Mouse (Mus musculus) cerebellum, adult (tissue): ENCODE data around the gene Zfp36l2.
"Not testable (repeated sequence)": the region's sequence is repeated elsewhere in the genome, so short reads cannot be mapped to it uniquely, and the experiment has no call there.

Source experiments
- ATAC-seq: cut with Nextera tagmentation; 2 replicates; pipeline ENCODE4 v1.9.2; 2017; ENCODE audit warnings: mild to moderate bottlenecking, moderate library complexity, mixed read lengths; ENCODE audit not compliant: insufficient number of reproducible peaks, low FRiP score, low TSS enrichment

The Zfp36l2 gene

DNA sequence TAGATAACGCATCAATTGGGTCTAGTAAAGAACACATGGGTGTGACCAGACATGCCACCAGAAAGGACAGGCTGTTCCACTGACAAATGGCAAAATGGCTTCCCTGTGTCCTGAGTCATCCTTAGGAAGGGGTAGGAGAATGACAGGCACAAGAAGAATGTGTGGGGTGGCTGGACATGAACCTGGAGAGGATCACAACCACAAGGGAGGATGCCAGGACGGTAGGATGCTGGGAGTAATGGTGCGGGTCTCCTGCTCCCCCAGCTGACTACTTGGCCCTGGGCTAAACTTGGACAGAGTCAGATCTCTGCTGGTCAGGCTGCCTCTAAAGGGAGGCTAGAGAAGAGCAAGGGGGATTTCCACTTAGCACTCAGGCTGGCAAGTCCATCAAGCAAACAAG, 8.1 kb upstream of the Zfp36l2 start:
- no peak for ATAC-seq

DNA sequence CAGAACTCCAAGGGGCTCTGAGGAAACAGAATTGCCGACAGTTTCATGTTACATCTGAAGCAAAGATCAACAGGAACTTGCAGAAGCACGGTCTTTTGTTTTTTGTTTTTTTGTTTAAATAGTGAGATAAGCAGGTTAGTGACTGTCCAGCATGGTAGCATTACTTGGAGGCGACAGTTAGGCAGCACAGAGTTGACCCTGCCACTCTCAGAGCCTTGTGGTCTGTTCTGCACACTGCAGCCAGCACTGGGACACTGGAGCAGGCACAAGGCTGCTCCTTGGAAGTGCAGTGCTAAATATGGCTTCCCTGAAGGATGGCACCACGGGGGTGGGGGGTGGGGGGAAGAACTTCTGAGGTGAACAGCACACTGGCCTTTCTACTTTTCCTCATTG, 7.3 kb upstream of the Zfp36l2 start:
- no peak for ATAC-seq

DNA sequence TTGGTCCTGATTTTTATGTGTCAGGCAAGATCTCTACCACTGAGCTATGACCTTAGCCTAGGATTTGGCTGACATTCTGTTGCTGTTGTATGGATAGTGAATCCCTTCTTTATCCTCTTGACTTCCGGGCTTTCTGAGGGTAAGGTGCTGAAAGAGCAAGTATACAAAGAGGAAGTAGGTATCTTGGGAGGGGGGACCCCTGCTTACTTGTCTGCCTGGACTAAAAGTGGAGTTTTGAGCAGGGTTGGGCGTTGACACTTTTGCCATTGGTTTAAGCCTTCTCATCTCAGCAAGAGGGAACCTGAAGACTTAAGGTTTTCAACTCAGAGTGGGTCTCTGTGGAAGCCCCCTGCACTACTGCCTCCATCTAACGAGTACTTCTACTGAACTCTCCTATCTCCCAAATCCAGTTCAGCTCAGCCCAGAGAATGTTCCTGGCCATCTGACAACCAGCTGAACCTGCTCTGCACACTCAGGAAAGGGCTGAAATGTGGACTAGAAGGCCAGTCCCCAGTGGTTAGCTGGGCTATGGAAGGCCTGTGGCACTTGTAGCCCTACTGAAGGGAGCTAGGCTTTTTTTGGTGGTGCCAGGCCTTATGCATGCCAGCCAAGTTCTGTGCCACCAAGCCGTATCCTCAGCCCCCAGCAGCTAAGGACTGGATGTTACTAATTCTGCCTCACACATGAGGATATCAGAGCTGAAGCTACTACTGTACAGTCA, 6.7 kb upstream of the Zfp36l2 start:
- no peak for ATAC-seq

DNA sequence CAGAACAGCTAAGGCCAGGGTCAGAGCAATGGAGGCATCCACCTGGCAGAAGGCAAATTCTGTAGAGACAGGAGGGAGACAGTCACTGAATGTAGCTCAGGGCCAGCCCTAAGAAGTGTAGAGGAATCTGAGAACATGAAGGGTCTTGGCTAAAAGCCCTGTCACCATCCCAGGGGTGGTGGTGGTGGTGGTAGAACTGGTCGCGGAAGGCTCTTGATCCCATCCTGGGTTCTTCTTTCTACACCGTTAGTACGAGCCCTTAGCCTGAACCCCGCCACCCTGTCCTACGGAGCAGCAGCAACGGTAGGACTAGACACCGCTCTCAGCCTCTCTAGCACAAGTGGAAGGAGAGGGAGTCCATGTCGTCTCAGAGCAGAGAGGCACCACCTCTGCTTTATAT, 5.7 kb upstream of the Zfp36l2 start:
- ATAC-seq: no peak

DNA sequence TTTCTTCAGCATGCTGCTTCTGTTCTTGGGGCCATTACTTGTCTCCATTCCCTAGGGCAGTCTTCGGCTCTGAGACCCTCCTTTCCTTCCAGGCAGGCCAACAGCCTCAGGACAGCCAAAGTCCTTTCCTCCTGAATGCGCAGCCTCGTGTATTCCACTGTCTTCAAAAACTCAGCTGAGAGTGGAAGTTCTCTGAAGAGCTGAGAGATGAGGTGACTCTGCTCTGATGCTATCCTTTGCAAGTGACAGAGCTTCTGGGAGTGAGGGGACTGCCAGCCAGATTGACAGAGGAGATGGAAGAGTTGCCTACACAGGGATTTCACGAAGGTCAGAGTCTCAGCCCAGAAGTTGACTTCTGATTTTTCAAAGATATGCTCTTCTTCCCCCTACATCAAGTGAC, 4.2 kb upstream of the Zfp36l2 start:
- no peak for ATAC-seq

DNA sequence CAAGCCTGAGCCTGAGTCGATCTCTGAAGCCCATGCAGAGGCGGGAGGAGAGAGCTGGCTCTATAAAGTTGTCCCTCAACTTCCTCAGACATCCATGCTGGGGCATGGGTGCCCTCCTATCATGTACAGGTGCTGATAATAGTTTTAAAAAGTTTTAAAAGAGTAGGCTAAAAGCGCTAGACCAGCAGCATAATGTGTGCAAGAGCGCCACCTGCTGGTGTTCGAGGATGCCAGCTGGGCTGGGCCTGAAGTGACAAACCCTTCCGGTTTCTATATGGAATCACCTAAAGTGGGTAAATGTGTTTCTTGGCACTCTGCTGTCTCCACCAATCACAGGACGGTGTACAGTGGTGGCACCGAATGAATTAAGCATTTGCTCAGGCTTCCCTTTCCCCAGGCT, 3.1 kb upstream of the Zfp36l2 start:
- no peak for ATAC-seq

DNA sequence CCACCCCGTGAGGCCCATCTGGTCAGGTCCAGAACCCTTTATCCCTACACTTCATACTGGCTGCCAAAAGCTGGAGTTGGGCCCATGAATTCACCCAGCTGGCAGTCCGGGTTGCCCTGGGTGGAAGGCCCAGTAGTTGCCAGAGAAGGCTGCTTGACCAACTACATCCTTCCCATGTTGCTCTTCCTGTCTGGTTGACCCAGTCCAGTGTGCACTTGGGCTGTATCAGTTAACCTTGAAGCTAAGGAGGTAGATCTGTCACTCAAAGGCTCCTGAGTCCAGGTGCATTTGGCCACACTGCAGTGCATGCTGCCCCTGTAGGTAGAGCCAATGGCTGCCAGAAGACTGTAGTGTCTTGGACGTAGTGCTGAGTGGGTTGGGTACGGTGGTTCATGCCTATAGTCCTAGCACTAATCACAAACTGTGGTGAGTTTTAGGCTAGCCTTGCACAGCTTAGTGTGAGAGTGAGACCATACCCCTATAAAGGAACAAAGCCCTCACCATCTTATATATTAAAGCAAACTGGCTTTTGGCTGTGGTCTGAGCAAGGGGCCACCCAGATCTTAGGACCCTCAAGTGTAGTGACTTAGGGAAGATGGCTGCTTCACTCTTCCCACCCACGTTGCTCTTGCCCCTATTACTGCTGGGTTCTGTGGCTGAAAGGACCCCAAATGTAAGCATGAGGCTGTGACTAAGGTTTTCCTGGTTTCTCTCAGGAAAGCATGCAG, 1.5 kb upstream of the Zfp36l2 start:
- ATAC-seq: no peak

DNA sequence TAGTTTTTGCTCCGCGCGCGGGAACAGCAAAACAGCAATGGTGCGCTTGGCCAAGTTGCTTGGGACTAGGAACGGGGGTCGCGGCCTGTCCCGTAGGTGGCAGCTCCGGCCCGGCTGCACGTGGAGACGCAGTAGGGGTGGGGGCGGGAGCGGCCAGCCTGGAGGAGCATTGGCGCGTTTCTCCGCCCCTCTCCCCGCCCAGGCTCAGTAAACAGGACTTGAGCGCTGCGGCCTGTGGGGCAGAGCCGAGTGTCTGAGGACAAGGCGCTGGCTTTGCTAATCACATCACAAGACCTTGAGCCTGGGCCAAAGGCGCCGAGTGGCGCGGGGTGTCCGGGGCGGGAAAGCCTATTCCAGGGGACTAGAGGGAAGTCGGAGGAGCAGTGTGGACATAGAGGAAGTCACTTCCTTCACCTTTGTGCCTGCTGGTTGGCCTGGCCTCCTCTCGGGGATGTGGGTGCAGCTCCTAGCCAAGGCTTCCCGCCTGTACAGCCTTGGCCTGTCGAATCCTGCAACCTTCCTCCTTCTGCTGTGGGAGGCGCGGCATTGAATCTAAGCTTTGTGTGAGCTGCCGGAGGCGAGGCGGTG, 721 bp upstream of the Zfp36l2 start:
- peak; percentile 38; the same call in 1 of the 2 replicates for ATAC-seq

DNA sequence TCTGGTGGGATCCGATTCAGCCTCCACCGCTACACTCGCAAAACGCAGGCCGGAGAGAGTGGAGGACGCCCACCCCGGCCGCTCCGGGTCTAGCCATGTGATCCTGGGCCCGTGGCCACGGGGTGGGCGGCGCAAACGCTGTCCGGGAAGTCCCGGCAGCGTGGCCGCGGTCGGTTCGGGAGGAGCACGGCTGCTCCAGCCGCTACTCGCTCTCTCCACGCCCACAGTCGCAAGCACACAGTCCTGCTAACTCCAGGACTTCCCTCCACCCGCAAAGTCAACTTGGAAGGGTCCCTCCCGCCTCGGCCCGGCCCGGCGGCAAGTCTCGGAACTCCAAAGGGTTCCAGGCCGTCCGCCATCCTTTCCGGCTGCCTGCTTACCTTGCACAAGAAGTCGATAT, 483 bp downstream of the Zfp36l2 start:
- not testable (repeated sequence) for ATAC-seq

DNA sequence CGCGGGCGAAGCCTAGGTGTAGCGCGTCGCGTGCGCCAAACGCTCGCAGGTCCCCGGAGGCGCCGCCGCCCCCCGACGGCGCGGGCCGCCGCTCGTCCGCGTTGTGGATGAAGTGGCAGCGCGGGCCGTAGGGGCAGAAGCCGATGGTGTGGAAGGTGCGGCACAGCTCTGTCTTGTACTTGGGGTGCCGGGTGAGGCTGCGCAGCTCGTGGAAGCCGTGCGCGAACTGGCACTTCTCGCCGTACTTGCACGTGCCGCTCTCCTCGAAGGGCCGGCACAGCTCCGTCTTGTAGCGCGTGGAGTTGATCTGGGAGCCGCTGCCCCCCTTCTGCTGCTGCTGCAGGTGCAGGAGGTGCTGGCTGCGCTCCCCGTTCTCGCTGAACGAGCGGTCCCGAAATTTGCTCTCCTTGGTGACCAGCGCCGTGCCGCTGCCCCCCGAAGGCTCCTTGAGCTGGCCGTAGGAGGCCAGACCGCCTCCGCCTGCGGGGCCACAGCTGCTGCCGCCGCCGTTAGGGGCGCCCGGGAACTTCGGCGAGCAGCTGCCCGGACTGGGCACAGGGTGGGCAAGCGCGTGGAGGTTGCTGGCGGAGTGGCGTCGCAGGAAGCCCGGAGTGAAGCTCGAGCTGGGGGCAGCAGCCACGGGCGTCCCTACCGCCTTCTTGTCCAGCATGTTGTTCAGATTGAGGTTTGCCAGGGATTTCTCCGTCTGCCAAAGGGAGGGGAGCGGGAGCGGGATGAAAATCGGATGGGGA, 1.1 kb downstream of the Zfp36l2 start:
- ATAC-seq: no peak

DNA sequence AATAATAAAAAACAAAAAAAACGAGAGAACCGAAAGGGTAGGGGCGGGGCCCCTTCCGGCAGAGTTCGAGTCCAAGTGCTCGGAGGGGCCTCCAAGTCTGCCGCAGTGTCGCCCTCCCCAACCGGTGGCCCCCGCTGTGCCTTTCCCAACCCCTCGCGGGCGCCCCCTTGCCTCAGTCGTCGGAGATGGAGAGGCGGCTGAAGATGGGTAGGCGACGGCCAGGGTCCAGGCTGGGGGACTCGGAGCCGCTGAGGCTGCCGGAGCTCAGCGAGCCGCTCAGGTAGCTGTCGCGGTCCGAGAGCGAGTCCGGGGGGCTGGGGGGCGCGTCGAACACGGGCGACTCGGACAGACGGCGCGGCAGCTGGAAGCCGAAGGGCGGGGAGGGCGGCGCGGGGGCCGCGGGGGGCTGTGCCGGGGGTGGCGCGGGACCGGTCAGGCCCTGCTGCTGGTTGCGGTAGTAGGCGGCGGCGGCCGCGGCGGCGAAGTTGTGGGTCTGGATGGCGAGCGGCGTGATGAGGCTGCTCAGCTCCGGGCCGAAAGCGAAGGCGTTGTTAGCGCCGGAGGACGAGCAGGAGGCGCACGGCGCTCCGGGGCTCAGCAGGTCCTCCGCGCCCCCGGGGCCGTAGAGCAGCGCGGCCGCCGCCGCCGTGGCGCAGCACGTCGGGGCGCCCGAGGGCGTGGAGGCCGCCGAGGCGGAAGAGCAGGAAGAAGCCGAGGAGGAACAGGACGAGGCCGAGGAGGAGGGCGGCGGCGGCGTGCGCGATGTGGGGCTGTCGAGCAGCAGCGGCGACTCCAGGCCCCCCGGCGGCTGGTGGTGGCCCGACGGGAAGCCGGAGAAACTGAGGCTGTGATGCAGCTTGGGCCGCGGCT, 1.9 kb downstream of the Zfp36l2 start:
- ATAC-seq: no peak

DNA sequence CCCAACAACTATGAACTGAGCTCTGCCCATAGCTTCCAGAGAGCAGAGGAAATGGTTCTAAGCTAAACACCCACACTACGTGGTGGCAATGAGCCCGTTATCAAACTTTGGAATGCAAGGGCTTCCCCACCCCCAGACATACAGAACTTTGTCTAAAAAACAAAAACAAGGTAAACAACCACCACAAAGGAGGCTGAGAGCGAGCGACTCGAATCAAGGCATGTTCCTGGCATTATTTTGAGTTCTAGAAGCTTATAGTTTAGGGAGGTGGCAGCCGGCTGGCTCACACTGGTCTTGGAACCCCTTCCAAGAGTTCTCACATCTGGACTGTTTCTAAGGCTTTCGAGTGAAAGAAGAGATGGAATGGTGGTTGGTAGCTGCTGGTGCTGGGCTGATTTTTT, 2.7 kb downstream of the Zfp36l2 start:
- ATAC-seq: no peak

DNA sequence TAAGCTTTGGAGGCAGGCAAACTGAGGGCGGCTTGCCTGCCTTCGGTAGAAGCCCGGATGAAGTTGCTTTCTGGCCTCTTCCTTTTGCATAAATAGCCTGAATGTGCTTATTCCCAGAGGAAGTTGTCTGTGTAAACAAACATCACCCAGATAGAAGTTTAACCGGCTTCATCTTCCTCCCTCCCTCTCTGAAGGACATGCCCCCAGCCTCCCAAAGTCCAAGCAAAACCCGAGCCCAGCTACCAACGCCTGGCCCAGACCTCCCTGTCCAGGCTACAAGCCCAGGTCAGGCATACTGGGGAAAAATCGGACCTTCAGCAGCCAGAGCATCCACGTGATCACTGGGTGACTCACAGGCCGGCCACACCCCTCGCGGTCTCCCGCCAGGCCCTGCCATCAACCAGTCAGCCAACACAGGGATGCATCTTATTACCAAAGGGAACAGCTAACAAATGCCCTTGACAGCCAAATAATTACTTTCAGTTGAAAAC, 4.4 kb downstream of the Zfp36l2 start:
- ATAC-seq: no peak

DNA sequence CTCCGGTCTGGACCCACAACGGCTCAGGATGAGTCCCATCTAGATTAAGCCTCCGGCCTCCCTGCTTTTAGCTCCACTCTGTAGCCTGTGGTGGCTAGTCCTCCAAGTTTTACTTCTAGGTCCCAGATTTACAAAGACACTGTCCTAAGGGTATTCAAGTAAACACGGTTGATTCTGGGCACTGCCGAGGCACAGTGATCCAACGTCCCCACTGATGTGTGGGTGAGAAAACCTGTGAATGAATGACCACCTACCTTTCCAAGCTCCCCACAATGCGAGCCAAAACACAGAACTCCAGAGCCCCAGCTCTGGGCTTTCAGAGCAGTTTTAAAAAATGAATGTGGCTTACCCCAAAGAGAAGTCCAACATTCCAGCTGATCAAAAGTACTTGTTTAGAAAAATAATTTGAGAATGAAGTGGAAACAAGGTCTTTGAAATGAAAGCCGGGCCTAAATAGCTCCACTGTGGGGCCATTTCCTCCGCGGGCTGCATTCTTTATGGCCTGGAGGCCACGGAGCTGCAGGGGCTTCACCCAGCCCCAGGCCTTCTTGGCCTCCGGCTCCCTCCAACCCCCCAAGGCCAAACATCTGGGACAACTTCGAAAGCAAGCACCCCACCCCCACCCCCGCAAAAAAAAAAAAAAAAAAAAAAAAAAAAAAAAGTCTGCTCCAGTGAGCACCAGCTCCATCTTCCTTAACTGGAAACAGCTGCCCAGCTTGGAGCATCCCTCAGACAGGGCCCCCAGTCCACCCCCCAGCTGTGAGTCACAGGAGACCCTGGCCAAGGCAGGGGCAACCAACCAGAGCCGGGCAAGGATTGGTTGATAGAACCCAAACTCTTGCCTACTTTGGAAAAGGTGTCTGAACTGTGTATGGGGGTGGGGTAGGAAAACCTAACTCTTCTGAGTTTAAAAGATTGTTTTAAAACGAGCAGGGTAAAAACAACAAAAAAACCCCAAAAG, 5.2 kb downstream of the Zfp36l2 start:
- ATAC-seq: no peak

DNA sequence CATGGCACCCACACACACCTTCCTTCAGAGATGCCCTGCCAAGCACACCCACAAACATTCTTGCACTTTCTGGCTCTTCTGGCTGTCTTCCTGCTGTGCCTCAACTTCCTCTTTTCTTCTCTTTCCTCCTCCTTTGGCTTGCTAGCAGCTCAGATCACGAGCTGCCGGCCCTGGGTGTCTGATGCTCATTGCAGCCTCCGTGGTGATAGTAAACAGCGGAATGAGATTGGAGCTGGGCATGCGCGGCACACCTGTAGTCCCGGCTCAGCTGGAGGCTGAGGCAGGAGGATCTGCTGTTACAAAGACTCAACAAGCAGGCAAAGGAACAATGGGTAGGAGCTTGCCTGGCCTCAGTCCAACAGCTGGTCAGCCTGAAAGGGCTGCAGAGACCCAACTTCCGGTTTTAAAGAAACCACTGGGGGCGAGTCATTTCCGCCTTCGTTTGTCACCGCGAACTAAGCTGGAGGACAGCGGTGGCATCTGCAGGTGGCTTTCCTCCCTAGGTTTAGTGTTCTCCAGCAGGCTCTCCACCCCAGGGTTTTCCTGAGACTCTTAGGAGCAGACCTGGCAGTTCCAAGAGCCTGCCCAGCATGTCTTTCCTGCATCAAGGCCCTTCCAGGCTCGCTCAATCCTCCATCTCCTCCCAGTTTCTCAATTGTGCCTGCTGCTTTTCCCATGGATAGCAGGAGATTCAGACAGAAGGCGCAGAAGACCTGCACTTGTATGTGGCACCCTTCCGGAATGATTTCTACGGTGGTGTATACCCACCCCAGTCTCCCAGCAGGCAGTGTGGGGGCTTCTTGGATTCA, 6.0 kb downstream of the Zfp36l2 start:
- no peak for ATAC-seq

DNA sequence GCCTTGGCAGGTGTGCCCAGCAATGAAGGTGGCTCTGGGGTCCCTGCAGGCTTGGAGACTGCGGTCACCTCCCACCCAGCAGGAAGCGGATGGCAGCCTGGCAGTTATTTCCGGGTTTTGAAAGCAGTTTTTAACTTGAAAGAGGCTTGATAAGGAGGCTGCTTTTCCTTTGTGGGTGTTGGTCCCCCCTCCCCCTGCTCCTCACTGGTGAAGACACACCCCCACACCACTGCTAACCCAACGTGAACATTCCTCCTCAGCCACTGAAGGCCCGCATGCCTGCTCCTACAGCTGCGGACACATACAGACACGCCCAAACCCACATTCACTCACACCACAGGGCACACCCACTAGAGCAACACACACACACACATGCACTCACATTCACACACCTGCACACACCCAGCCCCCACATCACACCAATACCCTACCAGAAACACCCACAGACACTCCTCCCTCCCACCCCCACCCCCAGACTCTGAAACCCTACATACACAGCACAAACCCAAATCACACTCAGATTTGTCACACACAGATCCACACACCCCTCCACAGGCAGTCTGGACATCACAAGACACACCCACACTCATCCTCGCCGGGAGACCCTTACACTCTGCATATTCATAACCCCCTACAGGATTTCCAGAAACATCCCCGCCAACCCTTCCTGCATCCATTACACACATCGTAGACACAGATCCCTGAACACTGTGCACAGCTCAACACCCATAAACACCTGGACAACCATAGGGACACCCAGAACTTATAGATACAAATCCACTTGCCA, 6.8 kb downstream of the Zfp36l2 start:
- ATAC-seq: no peak

DNA sequence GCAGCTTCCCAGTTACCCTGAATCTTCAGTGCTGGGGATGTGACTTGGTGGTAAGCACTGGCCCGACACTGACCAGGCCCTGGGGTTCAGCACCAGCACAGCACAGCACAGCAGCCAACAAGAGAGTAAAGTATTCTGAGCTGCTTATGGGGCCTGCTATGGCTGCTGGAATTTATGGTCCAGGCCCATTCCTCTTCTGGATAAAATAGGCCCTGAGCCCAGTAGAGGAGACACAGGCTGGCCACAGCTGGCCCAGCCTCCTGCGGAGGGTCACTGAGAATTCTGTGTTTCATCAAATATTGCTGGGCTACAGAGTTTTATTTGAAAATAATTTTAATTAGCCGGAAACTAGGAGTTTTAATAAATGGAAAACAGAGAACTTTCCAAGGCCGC, 7.8 kb downstream of the Zfp36l2 start:
- no peak for ATAC-seq
